Comparison of ENCODE assay signal across 11 mouse cellular contexts in genomic region chr2:33200368-33201068, GRCm38 (mm10). TPM values are rescaled to one million over a fixed set of nuclear protein-coding genes. Genes with fewer than 3 reads are reported as not detected.
A peak's percentile ranks its signal among the peaks of the same experiment; 100 is the strongest.
DNase-seq lines count a peak whose midpoint lies in the region; ATAC-seq and TF ChIP-seq lines count a peak whose summit lies in the region.
"Had no signal": no experiment of that assay in that cellular context is flagged by ENCODE, and none has a peak within 500 bp of the region (broad histone marks: within the 10 kb centered on the region; RNA-seq: fewer than 3 reads in every experiment).

No protein-coding gene starts in this region.

- no peak; the same call in 1 of the 2 replicates for ATAC-seq in stomach, embryonic 15.5 days (ENCODE audit: insufficient read depth, low FRiP score, low read depth)
- no peak for ATAC-seq in stomach, postnatal 0 days (ENCODE audit: low FRiP score, low TSS enrichment)
- peak; percentile 43; the same call in 1 of the 2 replicates for ATAC-seq in stomach, embryonic 16.5 days (ENCODE audit: insufficient read depth, low FRiP score)
- ATAC-seq: intestine, embryonic 16.5 days had no signal

- WGBS in heart, embryonic 10.5 days: 50% methylated on average over 14 of the region's 14 CpGs
- WGBS in stomach, embryonic 15.5 days: 65% methylated on average over 14 of the region's 14 CpGs
- 72% methylated on average over 14 of the region's 14 CpGs for WGBS in stomach, postnatal 0 days
- 69% methylated on average over 14 of the region's 14 CpGs for WGBS in stomach, embryonic 16.5 days

- no peak overlapping the region for H3K9ac ChIP-seq in stomach, embryonic 15.5 days
- H3K9ac ChIP-seq in stomach, postnatal 0 days (ENCODE audit: low read length): no peak overlapping the region
- H3K9ac ChIP-seq in stomach, embryonic 16.5 days (ENCODE audit: low read length): no peak overlapping the region

- no peaks in the 10 kb centered on the region for H3K36me3 ChIP-seq in heart, embryonic 10.5 days
- no peaks in the 10 kb centered on the region for H3K36me3 ChIP-seq in stomach, embryonic 15.5 days
- H3K36me3 ChIP-seq in stomach, postnatal 0 days (ENCODE audit: control insufficient read depth, insufficient read depth, low read length): no peaks in the 10 kb centered on the region
- no peaks in the 10 kb centered on the region for H3K36me3 ChIP-seq in stomach, embryonic 16.5 days (ENCODE audit: control insufficient read depth, insufficient read depth, low read length)

- H3K4me1 ChIP-seq in heart, embryonic 10.5 days: peaks cover 78% of the 10 kb centered on the region
- peaks cover 21% of the 10 kb centered on the region for H3K4me1 ChIP-seq in stomach, embryonic 15.5 days
- 0 out of 2 replicates have a peak, but pooled peaks cover under 1% of the 10 kb centered on the region for H3K4me1 ChIP-seq in stomach, postnatal 0 days (replicated peaks; ENCODE audit: control insufficient read depth, insufficient read depth)
- peaks cover 9% of the 10 kb centered on the region for H3K4me1 ChIP-seq in stomach, embryonic 16.5 days (ENCODE audit: control insufficient read depth, insufficient read depth, low read length)

- no peaks in the 10 kb centered on the region for H3K9me3 ChIP-seq in heart, embryonic 10.5 days
- H3K9me3 ChIP-seq in stomach, embryonic 15.5 days: no peaks in the 10 kb centered on the region
- no peaks in the 10 kb centered on the region for H3K9me3 ChIP-seq in stomach, postnatal 0 days (ENCODE audit: control insufficient read depth, low read length)
- no peaks in the 10 kb centered on the region for H3K9me3 ChIP-seq in stomach, embryonic 16.5 days (replicated peaks; ENCODE audit: control insufficient read depth, low read length)

- TF ChIP-seq EP300 in stomach, postnatal 0 days (optimal IDR thresholded peaks at IDR 0.05): no peak

- no peak overlapping the region for H3K4me2 ChIP-seq in stomach, embryonic 15.5 days
- no peak overlapping the region for H3K4me2 ChIP-seq in stomach, postnatal 0 days (replicated peaks; ENCODE audit: low read depth)
- no peak overlapping the region for H3K4me2 ChIP-seq in stomach, embryonic 16.5 days (ENCODE audit: low read depth, low read length)

- peak overlapping the region; percentile 33 for H3K4me3 ChIP-seq in heart, embryonic 10.5 days
- no peak overlapping the region for H3K4me3 ChIP-seq in stomach, embryonic 15.5 days (replicated peaks)
- no peak overlapping the region for H3K4me3 ChIP-seq in stomach, postnatal 0 days (ENCODE audit: low read depth, low read length)
- H3K4me3 ChIP-seq in stomach, embryonic 16.5 days (replicated peaks; ENCODE audit: low read length): no peak overlapping the region
- H3K4me3 ChIP-seq: erythroblast, embryonic 14.5 days had no signal

- H3K27me3 ChIP-seq in heart, embryonic 10.5 days (ENCODE audit: insufficient read depth, poor library complexity, severe bottlenecking): no peaks in the 10 kb centered on the region
- H3K27me3 ChIP-seq in stomach, embryonic 15.5 days (replicated peaks): no peaks in the 10 kb centered on the region
- no peaks in the 10 kb centered on the region for H3K27me3 ChIP-seq in stomach, postnatal 0 days (ENCODE audit: control insufficient read depth, insufficient read depth, low read length)
- H3K27me3 ChIP-seq in stomach, embryonic 16.5 days (ENCODE audit: control insufficient read depth, insufficient read depth, low read length): no peaks in the 10 kb centered on the region

- TF ChIP-seq CTCF in stomach, postnatal 0 days (IDR thresholded peaks at IDR 0.05; ENCODE audit: low read depth): no peak

- intact Hi-C loops in heart, postnatal 14 days (cut with DNase I): no loop called here

- peak overlapping the region; percentile 84 for H3K27ac ChIP-seq in heart, embryonic 10.5 days
- peak overlapping the region; percentile 44; the same call in 1 of the 2 replicates for H3K27ac ChIP-seq in stomach, embryonic 15.5 days
- H3K27ac ChIP-seq in stomach, postnatal 0 days (replicated peaks): no peak overlapping the region
- H3K27ac ChIP-seq in stomach, embryonic 16.5 days (ENCODE audit: low read length): no peak overlapping the region

- no peak for DNase-seq in heart, embryonic 10.5 days (ENCODE audit: low spot score)
- DNase-seq in heart, postnatal 14 days: no peak
- DNase-seq in stomach, postnatal 0 days (ENCODE audit: low spot score): no peak
- DNase-seq in kidney, adult 9 months: peak; percentile 86
- no peak for DNase-seq in lung, postnatal 36 days
- DNase-seq in layer of hippocampus, postnatal 10 days (ENCODE audit: low spot score in 2 of 2): no peak
- DNase-seq: thymus, adult 18-20 months had no signal

RNA-seq across cellular contexts. Expression of gene Angptl2, which starts 15.4 kb away (rescaled TPM):
- polyA plus RNA-seq in heart, embryonic 10.5 days (2016; fragmentation: Nextera tagmentation; extraction: Ambion mirVana): 40.4 and 49.8 TPM in 2 replicates
- 10 to 100 TPM; 83.2 to 85.0 TPM for total RNA-seq in heart, postnatal 14 days (2021)
- 44.8 and 45.2 TPM in 2 replicates for polyA plus RNA-seq in stomach, embryonic 15.5 days (2015; fragmentation: Nextera tagmentation; extraction: Ambion mirVana)
- polyA plus RNA-seq in stomach, postnatal 0 days (2015; fragmentation: Nextera tagmentation; extraction: Ambion mirVana): 35.3 and 37.3 TPM in 2 replicates
- 59.5 and 69.6 TPM in 2 replicates for polyA plus RNA-seq in stomach, embryonic 16.5 days (2015; fragmentation: Nextera tagmentation; extraction: Ambion mirVana)
- total RNA-seq in layer of hippocampus, postnatal 10 days (2021): 1 to 10 TPM; 3.7 to 7.2 TPM
- polyA plus RNA-seq: erythroblast, embryonic 14.5 days had no signal

Comparison
In these comparisons a context has a peak if more than half of its experiments do, and no peak if none do; other contexts are left out.
1. H3K27ac ChIP-seq: peak in heart, embryonic 10.5 days (single experiment) and stomach, embryonic 15.5 days (single experiment); none in stomach, postnatal 0 days (single experiment) and stomach, embryonic 16.5 days (single experiment).